Mouse (Mus musculus) megakaryocyte-erythroid progenitor cell, adult 5-6 weeks (primary cell): ENCODE measurements around the gene Tas2r134. TPM values are rescaled to one million over a fixed set of nuclear protein-coding genes. Genes with fewer than 3 reads are reported as not detected.

Experiments
- ATAC-seq: replicated peaks from 2 replicates; pipeline ENCODE4 v1.8.0; 2016; ENCODE audit warnings: mild to moderate bottlenecking, inconsistent platforms; ENCODE audit not compliant: severe bottlenecking, poor library complexity, low FRiP score, low TSS enrichment
- total RNA-seq, 2 experiments: library from RNA; stranded (forward) in 1 of 2; stranded (reverse) in 1 of 2; fragments of 200-1000, 215-1000 nt in 1 of 2; fragments of >200 nt in 1 of 2; fragmentation: Nextera tagmentation in 1 of 2; gene quantifications; 2 replicates each; pipeline ENCODE4 v1.2.3; 2014 to 2017

Tas2r134 gene
- total RNA-seq, 2 experiments from 2014 or later = not detected

DNA sequence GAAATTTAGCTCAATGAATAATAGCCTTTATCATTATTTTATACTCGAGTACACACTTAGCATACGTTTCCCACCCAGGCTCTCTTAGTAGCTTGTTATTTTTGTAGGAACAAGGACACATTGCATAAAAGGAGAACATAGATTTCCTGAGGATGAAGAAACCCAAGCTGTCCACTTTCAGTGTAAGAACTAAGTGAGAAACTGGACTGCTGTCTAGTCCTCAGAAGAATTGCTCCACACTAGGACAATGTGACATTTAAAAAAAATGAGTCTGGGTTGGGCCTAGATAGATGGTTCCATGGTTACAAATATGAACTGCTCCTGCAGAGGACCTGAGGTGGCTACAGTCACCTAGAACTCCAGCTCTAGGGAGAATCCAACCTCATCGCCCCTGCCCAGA, 20.7 kb downstream of the Tas2r134 start:
- no peak for ATAC-seq

DNA sequence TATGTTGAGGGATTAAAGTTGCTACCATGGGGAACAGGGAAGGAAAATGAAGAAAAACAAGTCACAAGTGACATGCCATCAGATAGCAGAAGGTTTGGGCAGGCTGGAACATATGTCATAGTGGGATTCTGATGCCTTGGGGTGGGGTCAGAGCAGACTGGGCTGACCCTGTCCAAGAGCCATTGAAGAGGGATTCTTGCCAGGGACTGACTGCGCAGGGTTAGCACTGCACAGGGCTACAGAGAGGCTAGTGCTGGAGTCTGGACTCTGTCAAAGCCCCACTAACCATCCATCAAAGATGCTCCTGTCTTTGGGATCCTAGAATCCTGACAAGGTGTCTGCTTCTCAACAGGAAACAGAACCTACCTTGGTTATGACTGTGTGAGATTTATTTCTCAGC, 22.6 kb downstream of the Tas2r134 start:
- no peak for ATAC-seq

DNA sequence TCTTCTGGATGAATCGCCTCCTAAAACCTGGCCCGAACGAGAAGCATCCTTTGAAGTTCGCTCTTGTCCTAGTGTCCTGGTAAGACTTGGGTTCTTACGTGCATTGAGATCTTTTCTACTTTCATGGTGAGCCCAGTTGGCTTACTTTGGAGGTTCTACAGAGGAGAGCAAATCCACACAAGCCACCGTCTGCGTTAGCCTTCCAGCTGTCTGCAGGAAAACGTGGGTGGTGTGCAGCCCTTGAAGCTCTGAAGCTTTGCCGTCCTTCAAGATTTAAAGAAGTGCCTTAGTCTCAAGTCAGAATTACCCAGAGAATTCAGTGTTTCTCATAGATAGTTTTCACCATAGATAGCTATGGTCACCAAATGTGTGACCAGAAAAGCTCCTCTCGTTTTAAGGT, 24.8 kb downstream of the Tas2r134 start:
- ATAC-seq = no peak

DNA sequence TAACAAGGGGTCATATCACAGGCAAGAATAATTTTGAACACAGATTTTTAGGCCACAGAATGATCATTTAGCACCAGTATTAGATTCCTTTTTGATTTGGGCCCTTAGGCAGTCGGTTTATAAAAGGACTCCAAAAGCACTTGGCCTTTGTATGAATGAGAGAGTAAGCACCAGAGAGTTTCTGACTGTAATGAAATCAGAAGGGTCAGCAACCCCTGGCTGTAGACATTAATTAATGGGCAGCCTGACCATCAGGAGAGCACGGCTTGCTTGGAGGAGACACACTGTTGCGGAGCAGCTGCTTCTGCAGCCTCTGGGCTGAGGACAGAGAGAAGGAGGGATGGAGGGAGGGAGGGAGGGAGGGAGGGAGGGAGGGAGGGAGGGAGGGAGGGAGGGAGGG, 30.4 kb downstream of the Tas2r134 start:
- no peak for ATAC-seq

DNA sequence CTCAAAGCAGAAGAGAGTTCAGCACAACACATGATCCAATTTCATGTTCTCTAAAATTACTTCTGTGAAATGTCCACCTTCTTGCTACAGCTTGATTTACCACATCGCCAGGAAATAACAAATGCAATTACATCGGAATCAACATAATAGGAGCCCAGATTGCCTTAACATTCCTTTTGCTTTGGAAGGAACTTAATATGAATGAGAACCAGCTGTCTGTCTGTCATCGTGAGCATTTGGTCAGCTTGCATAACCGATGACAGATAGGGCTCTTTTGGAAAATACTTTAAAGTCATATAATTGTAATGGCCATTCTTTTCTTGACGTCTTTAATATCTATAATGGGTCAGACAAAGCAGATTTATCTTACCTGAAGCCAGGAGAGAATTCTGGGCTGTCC, 31.0 kb downstream of the Tas2r134 start:
- no peak for ATAC-seq

DNA sequence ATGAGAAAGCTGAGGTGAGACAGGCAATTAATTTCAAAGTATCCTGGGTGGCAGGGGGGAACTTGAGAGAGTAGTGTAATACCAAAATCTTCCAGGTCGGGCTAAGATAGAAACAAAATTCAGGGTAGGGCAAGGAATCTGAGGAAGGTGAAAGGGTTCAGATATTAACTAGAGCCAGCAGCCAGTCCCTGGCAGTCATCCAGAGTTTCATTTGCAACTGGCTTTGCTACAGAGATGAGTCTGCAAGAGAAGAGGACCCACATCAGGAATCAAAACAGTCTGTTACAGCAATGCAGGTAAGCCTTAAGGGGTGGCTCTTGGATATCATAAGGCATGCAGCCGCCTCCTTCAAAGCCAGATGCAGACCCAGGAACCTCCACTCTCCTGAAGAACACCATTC, 47.0 kb downstream of the Tas2r134 start:
- ATAC-seq = no peak
